9 mouse cellular contexts compared by ENCODE assay signal in the genomic region with DNA sequence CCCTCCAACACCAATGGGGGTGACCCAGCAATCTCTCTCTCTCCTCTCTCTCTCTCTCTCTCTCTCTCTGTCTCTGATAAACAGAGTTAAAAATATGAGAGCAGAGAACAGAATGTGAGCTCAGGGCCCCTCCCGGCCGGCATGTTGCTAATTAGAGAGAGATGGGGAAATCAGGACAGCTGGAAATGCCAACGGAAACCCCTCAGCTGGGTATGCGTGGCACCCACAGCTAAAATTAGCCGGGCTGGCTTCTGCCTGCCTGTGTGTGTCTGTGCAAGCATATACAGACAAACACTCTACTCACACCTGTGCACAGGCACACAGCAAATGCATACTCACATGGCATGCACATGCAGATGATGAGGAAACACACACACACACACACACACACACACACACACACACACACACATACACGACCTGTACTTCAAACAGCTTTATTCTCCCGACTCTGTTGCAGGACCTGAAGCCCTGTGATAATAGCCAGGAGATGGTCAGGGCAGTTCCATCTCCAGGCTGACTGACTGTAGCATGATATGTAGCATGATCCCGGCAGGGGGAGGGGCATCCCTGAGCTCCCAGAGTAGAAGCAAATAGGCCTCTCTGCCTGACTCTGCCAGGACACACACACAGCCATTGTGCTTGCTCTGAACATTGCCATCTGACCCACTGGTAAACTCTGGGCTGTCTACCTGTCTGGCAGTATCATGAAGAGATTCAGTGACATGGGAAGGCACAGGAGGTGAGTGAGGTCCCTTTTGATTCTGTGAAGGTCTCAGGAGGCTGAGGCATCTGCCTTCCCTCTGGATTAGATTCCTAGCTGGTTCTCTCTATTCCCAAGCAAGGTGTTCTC.
DNase-seq lines count a peak whose midpoint lies in the region; ATAC-seq and TF ChIP-seq lines count a peak whose summit lies in the region.
"Had no signal": no experiment of that assay in that cellular context is flagged by ENCODE, and none has a peak within 500 bp of the region (broad histone marks: within the 10 kb centered on the region; RNA-seq: fewer than 3 reads in every experiment).

No protein-coding gene starts in this region.

- H3K4me1 ChIP-seq in embryonic facial prominence, embryonic 15.5 days: peaks cover 34% of the 10 kb centered on the region
- peaks cover 48% of the 10 kb centered on the region for H3K4me1 ChIP-seq in heart, postnatal 0 days (ENCODE audit: control insufficient read depth, insufficient read depth)
- peaks cover 10% of the 10 kb centered on the region for H3K4me1 ChIP-seq in midbrain, embryonic 13.5 days (replicated peaks)

- peak; percentile 52 for ATAC-seq in embryonic facial prominence, embryonic 15.5 days (ENCODE audit: insufficient number of reproducible peaks, low FRiP score, low TSS enrichment, low read depth)
- ATAC-seq in heart, postnatal 0 days (ENCODE audit: insufficient read depth, low read depth): peak; percentile 65
- ATAC-seq in midbrain, embryonic 13.5 days: no peak

- TF ChIP-seq EP300 in heart, postnatal 0 days (IDR thresholded peaks at IDR 0.05; ENCODE audit: low read depth): peak; percentile 52; the same call in 1 of the 2 replicates

- H3K36me3 ChIP-seq in embryonic facial prominence, embryonic 15.5 days: peaks cover 48% of the 10 kb centered on the region
- H3K36me3 ChIP-seq in heart, postnatal 0 days (replicated peaks; ENCODE audit: control insufficient read depth, insufficient read depth, low read length): peaks cover 94% of the 10 kb centered on the region
- peaks cover 4% of the 10 kb centered on the region for H3K36me3 ChIP-seq in midbrain, embryonic 13.5 days
- H3K36me3 ChIP-seq: G1E had no signal

- 18% methylated on average over 8 of the region's 8 CpGs for WGBS in embryonic facial prominence, embryonic 15.5 days
- WGBS in heart, postnatal 0 days: 30% methylated on average over 8 of the region's 8 CpGs
- WGBS in midbrain, embryonic 13.5 days: 74% methylated on average over 8 of the region's 8 CpGs

- H3K27ac ChIP-seq in embryonic facial prominence, embryonic 15.5 days (replicated peaks): peak overlapping the region; percentile 5; the same call in 1 of the 2 replicates
- H3K27ac ChIP-seq in heart, postnatal 0 days (ENCODE audit: low read depth): peak overlapping the region; percentile 87
- no peak overlapping the region for H3K27ac ChIP-seq in midbrain, embryonic 13.5 days

- no peak overlapping the region for H3K4me2 ChIP-seq in embryonic facial prominence, embryonic 15.5 days (replicated peaks)
- no peak overlapping the region for H3K4me2 ChIP-seq in heart, postnatal 0 days (ENCODE audit: low read depth, low read length)
- no peak overlapping the region for H3K4me2 ChIP-seq in midbrain, embryonic 13.5 days (replicated peaks)

- no peak overlapping the region for H3K9ac ChIP-seq in embryonic facial prominence, embryonic 15.5 days
- peak overlapping the region; percentile 26; the same call in 1 of the 2 replicates for H3K9ac ChIP-seq in heart, postnatal 0 days (replicated peaks; ENCODE audit: low read depth, low read length)
- no peak overlapping the region for H3K9ac ChIP-seq in midbrain, embryonic 13.5 days (replicated peaks)

- DNase-seq in layer of hippocampus, adult 11-12 months (ENCODE audit: low spot score): peak; percentile 74
- DNase-seq in layer of hippocampus, adult 9-10 months (ENCODE audit: low spot score): no peak
- peak; percentile 82 for DNase-seq in heart, postnatal 0 days (ENCODE audit: low spot score)
- peak; percentile 27 for DNase-seq in lung, postnatal 10 days
- no peak for DNase-seq in thymus, postnatal 0 days (ENCODE audit: low spot score)
- DNase-seq in thymus, postnatal 10 days (ENCODE audit: low spot score in 2 of 2): no peak

- H3K27me3 ChIP-seq in embryonic facial prominence, embryonic 15.5 days: no peaks in the 10 kb centered on the region
- no peaks in the 10 kb centered on the region for H3K27me3 ChIP-seq in heart, postnatal 0 days (ENCODE audit: control insufficient read depth, insufficient read depth, low read length)
- H3K27me3 ChIP-seq in midbrain, embryonic 13.5 days: no peaks in the 10 kb centered on the region

- no peak for TF ChIP-seq CTCF in heart, postnatal 0 days (IDR thresholded peaks at IDR 0.05; ENCODE audit: low read depth)

- no peaks in the 10 kb centered on the region for H3K9me3 ChIP-seq in embryonic facial prominence, embryonic 15.5 days (replicated peaks)
- H3K9me3 ChIP-seq in heart, postnatal 0 days (replicated peaks; ENCODE audit: control insufficient read depth, low read length): no peaks in the 10 kb centered on the region
- H3K9me3 ChIP-seq in midbrain, embryonic 13.5 days: no peaks in the 10 kb centered on the region
- H3K9me3 ChIP-seq: G1E had no signal

- no peak overlapping the region for H3K4me3 ChIP-seq in embryonic facial prominence, embryonic 15.5 days (replicated peaks)
- H3K4me3 ChIP-seq in heart, postnatal 0 days (ENCODE audit: low read depth, low read length): no peak overlapping the region
- no peak overlapping the region for H3K4me3 ChIP-seq in midbrain, embryonic 13.5 days (replicated peaks)

Comparison
In these comparisons a context has a peak if more than half of its experiments do, and no peak if none do; other contexts are left out.
1. DNase-seq: peak in layer of hippocampus, adult 11-12 months (single experiment), heart, postnatal 0 days (single experiment) and lung, postnatal 10 days (single experiment); none in layer of hippocampus, adult 9-10 months (single experiment), thymus, postnatal 0 days (single experiment) and thymus, postnatal 10 days (0 of 2).